Mouse (Mus musculus) embryo, embryonic 10 days (tissue): ENCODE results near the gene Gm10401.

Experiments used
- DNase-seq: peaks from one replicate; pipeline ENCODE4 v3.0.0-alpha.2; 2015; ENCODE audit warnings: low spot score

Gm10401 gene

DNA sequence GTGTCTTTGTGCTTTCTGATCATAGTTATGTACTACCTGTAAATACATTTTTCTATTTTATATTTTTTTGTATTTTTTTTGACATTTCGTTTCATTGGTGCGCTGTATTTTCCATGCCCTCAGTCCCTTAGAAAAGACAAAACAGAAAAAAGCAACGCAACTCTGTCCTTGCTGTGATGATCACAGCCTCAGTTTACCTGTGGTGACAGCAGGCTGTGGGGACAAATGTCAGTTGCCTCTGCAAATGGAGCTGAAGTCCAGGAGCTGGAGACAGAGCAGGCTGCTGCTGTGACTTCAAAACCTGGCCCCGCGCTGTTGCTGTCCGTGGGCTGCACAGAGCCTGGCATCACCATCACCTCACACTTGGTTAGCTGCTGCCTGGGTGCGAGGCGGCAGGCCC is at the start of gene Gm10401:
TSS of gene Gm10401 (minus strand) at position 101 of the 400 bp plus-strand sequence.
- no peak for DNase-seq

DNA sequence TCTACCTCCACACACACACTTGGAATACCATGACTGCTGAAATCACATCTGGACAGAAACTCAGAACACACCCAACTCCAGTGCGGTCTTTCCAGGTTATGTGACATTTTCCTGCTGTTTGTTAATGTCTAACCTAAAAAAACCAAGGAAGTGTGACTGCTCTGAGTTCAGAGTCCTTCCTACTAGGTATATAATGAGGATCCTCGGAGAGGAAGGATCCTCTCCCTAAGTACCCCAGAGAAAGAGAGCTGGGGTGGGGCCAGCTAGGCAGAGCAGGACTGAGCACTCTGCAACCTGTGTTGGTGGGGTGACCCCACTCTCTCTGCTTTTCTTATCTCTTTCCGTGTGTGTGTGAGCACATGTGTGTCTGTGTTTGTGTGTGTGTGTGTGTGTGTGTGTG is 49.3 kb upstream of the Gm10401 start:
- no peak for DNase-seq

DNA sequence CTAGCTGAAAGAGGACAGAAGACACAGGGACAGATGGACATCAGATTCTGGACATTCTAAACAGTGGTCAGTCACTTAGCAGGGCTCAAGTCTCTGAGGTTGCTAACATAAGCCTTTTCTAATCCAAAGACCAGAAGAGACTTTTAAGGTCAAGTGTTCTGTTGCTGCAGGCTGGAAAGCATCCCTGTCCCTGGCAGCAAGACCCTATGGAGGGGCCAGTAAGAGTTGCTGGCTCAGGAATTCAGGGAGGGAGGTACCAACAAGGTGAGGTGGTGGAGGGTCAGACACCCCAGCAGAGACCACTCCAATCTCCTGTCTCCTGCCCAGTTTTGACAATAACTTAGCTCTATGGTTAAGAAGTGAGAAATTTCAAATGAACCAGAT is 48.6 kb upstream of the Gm10401 start:
- no peak for DNase-seq

DNA sequence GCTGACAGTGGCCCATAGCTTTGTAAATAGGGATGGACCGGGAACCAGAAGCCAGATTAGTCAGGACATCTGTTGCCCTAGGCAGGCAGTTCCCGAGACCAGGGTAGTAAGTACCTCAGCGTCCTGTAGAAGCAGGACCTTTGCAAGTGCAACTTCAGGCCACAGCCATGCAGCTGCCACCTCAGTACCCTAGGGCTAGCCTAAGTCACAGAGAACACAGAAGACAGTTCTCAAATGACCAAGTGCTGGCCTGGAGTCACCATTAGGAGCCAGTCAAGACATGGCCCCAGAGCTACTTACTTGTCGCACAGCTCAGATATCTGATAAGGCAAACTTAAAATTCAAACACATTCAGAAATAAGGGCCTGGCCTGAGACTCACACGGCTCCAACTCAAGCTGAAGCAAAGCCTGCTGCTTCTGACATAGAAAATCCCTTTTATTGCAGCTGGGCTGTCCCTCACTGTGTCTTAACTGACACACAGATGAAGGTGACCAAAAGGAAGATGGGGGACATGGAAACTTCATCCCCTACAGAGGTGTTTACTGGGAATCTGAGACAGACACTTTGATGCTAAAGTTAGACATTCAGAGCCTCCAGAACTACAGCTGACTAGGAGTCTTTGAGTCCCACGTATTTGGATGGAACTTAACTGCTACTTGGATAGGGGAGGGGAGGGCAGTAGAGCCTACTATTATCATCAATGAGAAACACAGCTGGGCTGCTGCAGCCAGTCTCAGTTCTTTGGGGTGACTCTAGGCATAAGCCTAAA is 48.1 kb upstream of the Gm10401 start:
- DNase-seq: no peak

DNA sequence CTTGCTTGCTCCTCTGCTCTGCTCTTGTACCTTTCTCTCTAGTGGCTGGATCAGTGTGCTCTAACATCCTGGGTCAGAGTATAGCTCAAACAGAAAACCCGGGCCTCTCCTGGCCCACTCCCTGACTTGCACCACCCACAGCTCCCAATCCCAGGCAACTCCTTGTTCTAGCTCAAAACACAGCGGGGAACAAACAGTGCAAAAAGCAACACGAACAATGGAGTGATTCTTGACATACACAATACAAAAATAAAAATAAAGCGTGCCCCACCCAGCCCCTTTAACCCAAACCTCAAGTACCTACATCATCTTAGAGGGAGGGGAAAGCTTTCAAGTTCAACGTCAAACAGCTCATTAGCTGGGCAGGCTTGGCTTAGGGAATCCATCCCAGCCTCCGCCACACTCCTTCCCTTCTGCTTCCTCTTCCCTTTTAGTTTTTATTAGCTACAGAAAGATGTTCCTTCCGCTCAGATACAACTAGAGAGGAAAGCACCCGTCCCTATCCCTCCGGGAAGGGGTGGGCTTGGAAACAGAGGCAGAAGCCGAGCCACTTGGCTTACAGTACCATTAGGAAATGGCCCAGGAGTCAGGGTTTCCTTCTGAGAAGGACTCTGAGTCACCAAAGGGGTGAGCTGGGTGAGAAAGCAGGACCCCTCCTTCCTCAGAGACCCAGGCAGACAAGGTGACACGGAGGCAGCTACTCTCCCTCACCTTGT is 47.3 kb upstream of the Gm10401 start:
- DNase-seq: no peak

DNA sequence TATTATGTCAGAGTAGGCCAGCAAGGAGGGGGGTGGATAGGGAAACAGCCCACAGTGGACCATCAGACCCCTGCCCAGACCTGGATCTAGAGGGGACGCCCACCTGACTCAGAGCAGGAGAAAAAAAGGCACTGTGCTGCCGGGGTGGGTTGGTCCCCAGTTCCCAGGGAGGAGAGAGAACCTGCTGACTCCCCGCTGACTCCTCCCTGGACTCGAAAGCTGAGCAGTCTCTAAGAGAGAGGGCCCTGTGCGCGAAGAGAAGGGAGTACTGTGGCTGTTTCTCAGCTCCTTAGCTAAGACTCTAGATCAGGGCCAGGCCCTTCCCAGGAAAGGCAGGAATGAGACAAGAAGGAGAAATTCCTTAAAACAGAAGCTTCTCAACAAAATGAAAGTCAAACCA is 46.4 kb upstream of the Gm10401 start:
- no peak for DNase-seq

DNA sequence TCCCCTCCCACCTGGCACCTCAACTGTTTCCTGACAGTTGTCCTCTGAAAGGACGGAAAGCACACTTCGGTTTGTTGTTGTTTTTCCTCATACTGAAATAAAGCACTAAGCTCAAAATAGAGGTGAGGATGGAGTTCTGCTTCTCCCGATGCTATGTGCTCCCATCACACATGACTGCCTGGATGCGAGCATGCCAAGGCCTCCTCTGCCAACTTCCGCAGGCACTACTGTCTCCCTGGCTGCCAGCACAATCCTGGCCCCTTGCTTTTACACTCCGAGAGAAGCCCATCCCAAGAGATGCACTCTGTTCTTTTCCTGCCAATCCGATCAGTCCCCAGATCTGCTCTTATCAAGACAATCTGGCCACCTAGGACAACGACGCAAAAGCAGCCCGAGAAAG is 45.5 kb upstream of the Gm10401 start:
- no peak for DNase-seq

DNA sequence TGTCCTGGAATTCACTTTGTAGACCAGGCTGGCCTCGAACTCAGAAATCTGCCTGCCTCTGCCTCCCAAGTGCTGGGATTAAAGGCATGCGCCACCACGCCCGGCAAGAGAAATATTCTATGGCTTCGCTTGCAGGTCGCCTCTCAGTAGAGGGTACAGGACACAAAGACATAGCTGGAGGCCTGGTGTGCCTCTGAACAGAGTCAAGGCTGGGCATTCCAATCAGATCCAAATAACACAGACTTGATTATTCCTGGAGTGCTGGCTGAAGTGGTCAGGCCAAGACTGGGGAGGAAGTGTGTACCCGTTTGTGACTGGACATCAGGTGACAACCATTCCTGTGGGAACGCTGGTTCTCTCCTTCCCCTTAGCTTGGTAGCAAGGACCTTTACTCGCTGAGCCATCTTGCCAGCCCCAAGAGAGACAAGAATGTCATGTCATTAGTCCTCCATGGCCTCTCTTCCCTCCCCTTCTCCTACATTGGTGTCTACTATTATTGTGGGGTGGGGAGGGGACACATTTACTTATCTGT is 44.1 kb upstream of the Gm10401 start:
- DNase-seq: no peak

DNA sequence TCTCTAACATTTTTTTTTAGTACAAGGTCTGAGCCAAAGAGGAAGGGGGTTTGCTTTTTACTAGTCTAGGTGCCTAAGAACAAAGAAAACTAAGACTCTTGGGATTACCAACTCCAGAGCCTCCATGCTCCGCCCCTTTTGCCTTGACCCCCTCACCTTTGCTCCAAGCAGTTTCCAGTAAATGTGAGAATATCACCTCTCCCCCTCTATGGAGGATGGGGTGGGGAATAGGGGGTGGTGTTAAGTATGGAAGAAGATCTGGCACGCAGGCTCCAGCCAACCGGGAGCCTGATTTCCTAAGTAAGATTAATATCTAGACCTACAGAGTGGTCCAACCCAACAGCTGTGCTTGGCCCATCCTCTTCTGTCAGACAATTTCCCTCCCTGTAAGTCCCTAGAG is 42.6 kb upstream of the Gm10401 start:
- no peak for DNase-seq

DNA sequence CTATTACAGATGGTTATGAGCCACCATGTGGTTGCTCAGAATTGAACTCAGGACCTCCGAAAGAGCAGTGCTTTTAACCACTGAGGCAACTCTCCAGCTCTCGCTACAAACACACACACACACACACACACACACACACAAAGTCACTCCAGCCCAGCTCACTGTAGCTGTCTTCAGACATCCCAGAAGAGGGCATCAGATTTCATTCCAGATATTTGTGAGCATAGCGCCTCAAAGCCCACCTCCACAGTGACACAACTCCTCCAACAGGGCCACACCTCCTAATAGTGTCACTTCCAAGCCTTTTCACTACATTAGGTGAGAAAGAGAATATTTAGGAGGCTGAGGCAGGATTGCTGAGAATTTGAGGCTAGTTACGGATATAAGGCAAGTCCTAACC is 41.0 kb upstream of the Gm10401 start:
- DNase-seq: no peak

DNA sequence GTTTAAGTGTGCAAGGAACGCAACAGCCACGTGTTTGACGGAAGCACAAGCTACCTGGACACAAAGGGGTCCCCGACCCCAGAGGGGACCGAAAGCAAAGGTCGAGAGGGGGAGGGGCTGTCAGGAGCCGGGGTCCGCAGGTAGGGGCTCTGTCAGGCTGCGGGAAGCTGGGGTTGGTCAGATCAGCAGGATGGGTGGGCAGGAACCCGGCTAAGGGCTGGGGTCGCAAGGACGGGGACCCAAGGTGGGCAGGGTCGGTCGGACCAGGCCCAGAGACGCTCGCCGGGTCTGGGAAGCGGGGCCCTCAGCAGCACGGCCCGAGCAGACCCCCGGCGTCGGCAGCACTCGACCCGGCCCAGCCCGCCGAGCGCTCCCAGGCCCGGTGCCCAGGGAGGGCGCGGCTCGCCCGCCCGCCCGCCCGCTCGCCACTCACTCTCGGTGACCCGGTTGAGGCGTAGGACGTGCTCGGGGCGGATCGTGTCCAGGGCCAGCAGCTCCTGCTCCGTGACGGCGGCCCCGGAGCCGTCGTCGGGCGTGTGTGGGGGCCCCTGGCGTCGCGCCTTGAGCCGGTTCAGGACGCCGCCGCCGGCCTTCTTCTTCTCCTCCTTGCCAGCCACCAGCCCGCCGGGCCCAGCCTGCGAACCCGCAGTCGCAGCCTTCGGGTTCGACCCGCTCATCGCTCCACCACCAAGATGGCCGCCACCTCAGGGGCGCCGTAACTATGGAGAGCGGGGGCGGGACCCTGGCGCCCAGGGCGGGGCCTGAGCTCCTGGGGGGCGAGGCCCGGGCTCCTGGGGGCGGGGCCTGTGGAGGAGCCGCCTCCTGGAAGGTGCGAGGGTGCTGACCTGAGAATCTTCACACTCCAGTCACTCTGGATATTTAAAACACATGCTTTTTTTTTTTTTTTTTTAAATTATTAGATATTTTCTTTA is 36.4 kb upstream of the Gm10401 start, which contains the start of gene Unc119b:
TSS of gene Unc119b (minus strand) at position 742 of the 932 bp plus-strand sequence.
- DNase-seq: peak; percentile 86

DNA sequence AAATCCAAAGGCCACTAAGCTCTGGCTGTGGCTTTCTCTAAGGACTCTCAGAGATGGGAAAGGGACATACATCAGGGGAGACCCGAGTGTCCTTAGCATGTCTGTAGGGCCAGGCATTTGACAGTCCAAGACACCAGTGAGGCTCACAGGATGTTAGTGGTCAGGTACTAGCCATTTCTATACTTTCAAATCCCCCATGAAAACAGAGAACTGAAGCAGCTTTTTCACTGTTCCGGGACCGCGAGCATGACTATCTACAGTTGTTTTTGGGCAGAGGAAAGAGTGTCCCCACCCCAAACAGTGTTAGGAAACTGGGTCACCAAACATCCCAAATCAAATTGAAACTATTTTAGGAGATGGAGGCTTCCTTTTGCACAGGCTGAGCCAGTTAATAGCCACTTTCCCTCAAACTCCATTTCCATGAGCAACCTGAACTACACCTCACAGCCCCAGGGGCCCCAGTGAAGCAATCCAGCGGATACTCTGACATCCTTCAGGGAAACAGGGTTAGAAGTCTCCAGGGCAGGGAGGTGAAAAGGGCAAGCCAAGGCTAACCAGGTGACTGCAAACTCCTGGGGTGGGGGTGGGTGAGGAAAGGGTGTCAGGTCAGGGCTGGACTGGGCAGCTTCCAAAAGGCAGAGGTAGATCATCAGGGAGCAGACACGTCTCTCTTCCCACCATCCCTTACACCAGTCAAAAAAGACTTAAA is 35.4 kb upstream of the Gm10401 start:
- DNase-seq: no peak

DNA sequence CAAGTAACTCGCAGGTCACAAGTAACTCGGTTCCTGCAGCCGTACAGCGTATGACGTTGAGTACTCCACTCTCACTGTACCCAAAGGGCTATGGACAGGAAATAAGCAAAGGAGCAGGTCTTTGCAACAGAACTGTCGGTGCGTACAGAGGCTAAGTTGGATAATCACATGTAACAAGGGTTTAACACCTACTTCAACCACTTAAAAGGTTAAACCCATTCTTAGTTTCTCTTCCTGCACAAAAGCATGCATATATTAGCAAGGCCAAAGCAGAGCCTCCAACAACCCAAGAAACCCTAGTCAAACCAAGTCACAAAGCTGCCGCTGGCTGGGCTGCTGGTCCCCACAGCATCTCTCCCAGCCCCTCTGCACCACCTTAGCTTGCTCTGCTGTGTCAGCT is 34.4 kb upstream of the Gm10401 start:
- no peak for DNase-seq

DNA sequence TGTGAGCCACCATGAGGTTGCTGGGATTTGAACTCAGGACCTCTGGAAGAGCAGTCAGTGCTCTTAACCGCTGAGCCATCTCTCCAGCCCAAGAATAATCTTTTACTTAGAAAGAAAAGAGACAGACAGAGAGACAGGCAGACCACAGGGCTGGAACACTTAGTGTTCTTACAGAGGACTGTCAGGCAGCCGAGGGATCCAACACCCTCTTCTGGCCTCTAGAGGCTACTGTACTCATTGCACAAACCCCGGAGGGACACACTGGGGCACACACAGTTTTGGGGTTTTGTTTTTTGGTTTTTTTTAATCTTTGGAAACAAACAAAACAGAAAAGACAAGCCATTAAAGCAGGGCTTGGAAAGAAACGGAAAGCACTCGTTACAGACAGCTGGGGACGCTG is 31.2 kb upstream of the Gm10401 start:
- no peak for DNase-seq

DNA sequence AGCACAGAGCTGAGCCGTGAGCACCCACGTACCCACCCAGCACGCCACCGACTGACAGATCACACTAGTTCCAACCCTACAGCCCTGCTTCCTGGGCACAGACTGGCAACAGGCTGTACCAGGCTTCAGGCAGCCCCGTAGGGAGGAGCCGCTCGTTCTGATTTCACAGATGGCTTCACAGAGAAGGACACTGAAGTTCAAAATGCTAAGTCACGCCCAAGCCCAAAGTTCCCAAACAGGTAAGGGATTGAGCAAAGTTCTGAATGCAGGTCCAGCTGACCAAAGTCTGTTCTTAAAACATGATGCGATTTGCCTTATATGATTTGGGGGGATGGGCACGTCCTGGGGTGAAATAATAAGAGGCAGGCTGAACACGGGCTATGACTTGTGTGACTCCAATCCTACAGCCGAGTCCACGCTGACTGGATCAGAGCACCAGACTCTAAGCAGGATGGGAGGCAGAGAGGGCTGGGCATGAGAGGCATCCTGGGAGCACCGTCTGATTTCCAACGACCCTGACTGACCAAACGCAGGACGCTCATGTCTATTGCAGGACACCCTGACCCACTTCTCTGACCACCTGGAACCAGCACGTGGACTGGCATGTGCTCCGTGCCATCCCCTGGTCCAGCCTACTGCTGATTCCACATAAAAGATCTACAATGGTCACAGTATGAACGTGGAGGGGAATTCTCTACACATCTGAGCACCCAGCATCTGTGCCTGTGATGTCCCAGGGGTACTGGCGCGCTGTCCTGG is 29.5 kb upstream of the Gm10401 start:
- no peak for DNase-seq

DNA sequence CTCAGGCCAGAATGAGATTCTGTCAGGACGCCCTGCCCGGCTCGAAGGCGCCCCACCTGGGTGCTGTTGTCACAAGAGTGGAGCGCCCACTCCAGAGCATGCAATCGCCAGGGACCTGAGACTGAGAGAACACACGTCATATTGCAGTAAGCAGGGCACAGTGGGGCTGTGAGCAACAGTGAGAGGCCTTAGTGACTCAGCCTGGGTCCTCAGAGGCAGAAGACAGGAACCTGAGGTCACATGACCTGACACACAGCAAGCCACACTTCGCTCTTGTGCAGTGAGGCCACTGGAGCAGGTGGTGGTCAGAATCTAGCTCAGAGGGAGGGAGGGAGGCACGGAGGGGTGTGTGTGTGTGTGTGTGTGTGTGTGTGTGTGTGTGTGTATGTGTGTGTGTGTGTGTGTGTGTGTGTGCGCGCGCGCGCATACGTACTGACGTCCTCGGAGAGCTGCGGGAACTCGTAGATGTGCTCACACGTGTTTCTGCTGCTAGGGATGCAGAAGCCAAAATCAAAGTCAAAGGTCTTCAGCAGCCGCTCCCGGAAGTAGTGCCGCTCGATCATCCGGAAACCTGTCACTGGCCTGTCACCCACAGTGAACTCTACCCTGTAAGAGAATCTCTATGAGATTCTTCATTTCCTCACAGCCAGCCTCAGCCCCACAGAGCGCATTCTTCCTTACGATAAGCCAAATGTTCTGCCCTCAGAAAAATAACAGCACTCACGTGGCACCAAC is 28.6 kb upstream of the Gm10401 start:
- no peak for DNase-seq

DNA sequence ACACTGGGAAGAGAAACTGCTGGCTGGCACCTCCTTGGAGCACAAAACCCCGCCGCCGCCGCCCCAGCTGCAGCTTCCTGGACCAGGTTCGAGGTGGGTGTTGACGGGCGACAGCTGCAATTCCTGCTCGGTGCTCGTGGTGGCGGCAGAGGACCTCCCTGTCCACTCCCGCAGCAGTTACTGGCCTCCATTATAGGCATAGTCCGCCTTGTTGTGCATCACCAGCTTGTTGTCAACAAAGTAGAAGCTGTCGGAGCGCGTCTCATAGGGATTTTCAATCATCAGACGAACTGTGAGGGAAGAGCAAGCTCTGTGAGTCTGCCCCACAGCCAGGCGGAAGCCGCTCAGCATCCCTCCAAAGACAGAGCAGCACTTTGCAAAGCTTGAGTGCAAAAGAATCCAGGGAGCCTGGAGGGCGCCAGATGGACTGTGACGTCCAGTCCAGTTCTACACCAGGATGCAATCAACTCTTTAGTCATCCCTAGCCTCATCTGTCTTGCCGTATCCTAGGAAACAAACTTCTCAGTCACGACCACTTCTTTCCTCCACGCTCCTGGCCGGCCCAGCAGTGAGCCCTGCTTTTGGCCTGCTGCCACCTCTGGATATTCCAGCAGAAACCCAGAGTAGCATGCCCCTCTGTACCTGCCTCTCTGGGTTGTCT is 27.2 kb upstream of the Gm10401 start:
- peak; percentile 89 for DNase-seq

DNA sequence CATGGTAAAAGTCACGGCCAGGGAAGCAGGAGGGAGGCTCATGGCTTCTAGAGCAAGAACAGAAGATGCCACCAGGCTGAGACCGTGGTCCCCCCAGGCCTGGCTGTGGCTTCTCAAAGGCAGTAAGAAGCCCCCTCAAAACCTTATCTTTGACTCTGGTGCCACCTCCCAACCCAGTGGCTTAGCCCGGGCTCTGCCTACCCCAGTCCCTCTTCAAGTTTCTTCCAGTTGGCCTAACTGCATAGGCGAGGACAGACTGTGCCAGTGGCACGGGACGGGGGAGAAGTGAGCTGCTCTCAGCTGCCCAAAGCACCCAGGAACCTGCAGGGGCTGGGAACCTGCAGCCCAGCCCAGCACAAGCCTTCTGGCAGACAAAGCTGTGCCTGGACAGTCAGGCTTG is 26.6 kb upstream of the Gm10401 start:
- no peak for DNase-seq

DNA sequence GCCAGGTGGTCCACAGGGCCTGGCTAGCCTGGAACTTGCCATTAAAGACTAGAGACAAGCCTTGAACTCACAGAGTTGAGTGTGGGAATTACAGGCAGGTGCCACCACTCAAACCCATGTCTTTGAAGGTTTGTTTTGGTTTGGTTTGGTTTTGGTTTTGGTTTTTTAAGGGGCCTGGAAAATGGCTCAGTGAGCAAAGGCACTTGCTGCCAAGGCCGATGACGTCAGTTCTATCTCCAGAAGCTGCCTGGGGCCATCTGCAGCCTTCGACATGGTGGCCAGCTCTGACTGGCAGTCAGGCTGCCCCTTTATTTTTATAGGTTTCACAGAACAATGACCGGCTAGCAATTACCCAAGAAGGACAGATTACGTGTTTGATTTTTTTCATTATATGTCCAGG is 22.9 kb upstream of the Gm10401 start:
- no peak for DNase-seq
